Mouse (Mus musculus) spleen, postnatal 36 days (tissue): ENCODE results near the gene Bmpr2.

Experiments
- DNase-seq, 2 experiments: peaks; one replicate each; pipeline ENCODE4 v3.0.0; 2022; ENCODE audit warnings: low spot score in 2 of 2, mixed read lengths in 1 of 2

Gene Bmpr2

GRCm38 (mm10) chr1:59897147-59897798 lies 134.1 kb downstream of the Bmpr2 start:
- DNase-seq, result no peak

GRCm38 (mm10) chr1:59899679-59900078 lies 136.5 kb downstream of the Bmpr2 start:
- DNase-seq, result no peak

- no peak for DNase-seq
Observed at GRCm38 (mm10) chr1:59901082-59901876, 138.1 kb downstream of the Bmpr2 start.

GRCm38 (mm10) chr1:59902634-59903033 lies 139.4 kb downstream of the Bmpr2 start:
- no peak for DNase-seq

GRCm38 (mm10) chr1:59904630-59905295 lies 141.6 kb downstream of the Bmpr2 start:
- DNase-seq, result no peak

- DNase-seq, result no peak
Observed at GRCm38 (mm10) chr1:59905916-59906315, 142.7 kb downstream of the Bmpr2 start.

- DNase-seq, result no peak
Observed at GRCm38 (mm10) chr1:59906819-59907521, 143.8 kb downstream of the Bmpr2 start.

- DNase-seq, result no peak
Observed at GRCm38 (mm10) chr1:59907700-59908099, 144.5 kb downstream of the Bmpr2 start.

- DNase-seq, result no peak
Observed at GRCm38 (mm10) chr1:59910941-59911340, 147.7 kb downstream of the Bmpr2 start.

- DNase-seq, result peak; percentile 98 to 99
Observed at GRCm38 (mm10) chr1:59912413-59913157, 149.4 kb downstream of the Bmpr2 start, which contains the start of gene Fam117b. Fam117b (plus strand) TSS chr1:59913006.

- DNase-seq, result peak; percentile 33 to 37
Observed at GRCm38 (mm10) chr1:59913195-59913868, 150.1 kb downstream of the Bmpr2 start.

- DNase-seq, result peak; percentile 59 to 68
Observed at GRCm38 (mm10) chr1:59913869-59914225, 150.6 kb downstream of the Bmpr2 start.

GRCm38 (mm10) chr1:59914799-59915198 lies 151.6 kb downstream of the Bmpr2 start:
- DNase-seq, result no peak

GRCm38 (mm10) chr1:59915843-59916610 lies 152.8 kb downstream of the Bmpr2 start:
- no peak for DNase-seq

GRCm38 (mm10) chr1:59917401-59917800 lies 154.2 kb downstream of the Bmpr2 start:
- peak in 1 of 2 experiments; percentile 22 for DNase-seq

- no peak for DNase-seq
Observed at GRCm38 (mm10) chr1:59918075-59918474, 154.9 kb downstream of the Bmpr2 start.

- peak in 1 of 2 experiments; percentile 28 for DNase-seq
Observed at GRCm38 (mm10) chr1:59923201-59923600, 160.0 kb downstream of the Bmpr2 start.

GRCm38 (mm10) chr1:59923673-59924072 lies 160.5 kb downstream of the Bmpr2 start:
- DNase-seq, result no peak

- no peak for DNase-seq
Observed at GRCm38 (mm10) chr1:59924411-59924810, 161.2 kb downstream of the Bmpr2 start.
